Mouse (Mus musculus) ES-E14 (cell line): Measurements from ENCODE around the gene Eomes.

Experiments used
- CHD2 ChIP-seq: IDR thresholded peaks from 2 replicates; pipeline ENCODE4 v1.6.1; 2014; ENCODE audit warnings: mild to moderate bottlenecking, low read depth, low read length, inconsistent platforms
- HCFC1 ChIP-seq: IDR thresholded peaks from 2 replicates; pipeline ENCODE4 v1.6.1; 2012; ENCODE audit warnings: low read length, inconsistent platforms, borderline replicate concordance; ENCODE audit not compliant: insufficient read depth
- ZC3H11A ChIP-seq: IDR thresholded peaks from 2 replicates; pipeline ENCODE4 v1.6.1; 2012; ENCODE audit warnings: low read depth, mild to moderate bottlenecking, inconsistent platforms, low read length, borderline replicate concordance

DNA sequence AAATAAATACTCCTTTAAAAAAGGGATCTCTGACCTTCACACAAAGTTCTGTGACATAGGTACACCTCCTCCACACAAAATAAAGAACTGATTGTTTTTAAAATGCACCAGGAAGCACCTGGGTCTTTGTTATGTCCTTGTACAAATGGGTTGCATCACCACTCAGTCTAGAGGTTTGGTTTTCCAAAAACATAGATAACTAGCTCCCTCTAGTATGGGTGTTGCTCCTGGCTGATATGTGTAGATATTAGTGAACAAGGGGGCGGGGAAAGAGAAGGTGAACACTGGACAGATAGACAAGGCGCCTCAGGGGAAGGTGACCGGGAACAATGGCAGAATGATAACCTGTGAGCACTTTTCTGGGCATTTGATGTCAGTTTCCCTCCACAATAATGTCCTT lies 17.9 kb downstream of the Eomes start:
- no peak for TF ChIP-seq CHD2
- TF ChIP-seq ZC3H11A = no peak
- no peak for TF ChIP-seq HCFC1
